Mouse (Mus musculus) ES-E14 (cell line): ENCODE data around the gene Slc25a5. TPM values are rescaled to one million over a fixed set of nuclear protein-coding genes. Genes with fewer than 3 reads are reported as not detected.

Experiments
- DNase-seq: peaks from one replicate; pipeline ENCODE4 v3.0.0-alpha.2; 2013; ENCODE audit warnings: low read depth, low spot score
- H3K27ac ChIP-seq: 2 replicates; pipeline ENCODE4 v1.5.1; 2012; ENCODE audit warnings: low read depth, mild to moderate bottlenecking, low read length, moderate library complexity, mixed read lengths; ENCODE audit not compliant: poor library complexity, insufficient read depth, severe bottlenecking
- H3K36me3 ChIP-seq: 2 replicates; pipeline ENCODE4 v1.6.1; 2012; ENCODE audit warnings: mild to moderate bottlenecking, low read length, moderate library complexity, mixed read lengths; ENCODE audit not compliant: control insufficient read depth, poor library complexity, insufficient read depth, severe bottlenecking
- H3K4me1 ChIP-seq, 2 experiments: fragments of 150-350 bp in 1 of 2; sonication (generic) in 1 of 2; 2 replicates each; pipeline ENCODE4 v1.6.1; 2012; ENCODE audit warnings: low read length in 2 of 2, mild to moderate bottlenecking in 1 of 2, mixed read lengths in 1 of 2; ENCODE audit not compliant: control insufficient read depth in 2 of 2, insufficient read depth in 2 of 2, poor library complexity in 1 of 2
- H3K4me3 ChIP-seq, 2 experiments: fragments of 150-350 bp in 1 of 2; sonication (generic) in 1 of 2; 2 replicates each; pipeline ENCODE4 v1.5.1; 2012; ENCODE audit warnings: low read length in 2 of 2, low read depth in 1 of 2, mild to moderate bottlenecking in 1 of 2, mixed read lengths in 1 of 2; ENCODE audit not compliant: insufficient read depth in 1 of 2, poor library complexity in 1 of 2, severe bottlenecking in 1 of 2
- H3K9ac ChIP-seq: 2 replicates; pipeline ENCODE4 v1.6.1; 2012; ENCODE audit warnings: low read depth, mild to moderate bottlenecking, low read length, mixed read lengths; ENCODE audit not compliant: poor library complexity, insufficient read depth, severe bottlenecking
- H3K9me3 ChIP-seq: fragments of 150-350 bp; sonication (generic); 2 replicates; pipeline ENCODE4 v1.6.1; 2012; ENCODE audit warnings: low read depth, mild to moderate bottlenecking, low read length; ENCODE audit not compliant: control insufficient read depth, insufficient read depth
- CHD2 ChIP-seq: IDR thresholded peaks from 2 replicates; pipeline ENCODE4 v1.6.1; 2014; ENCODE audit warnings: mild to moderate bottlenecking, low read depth, low read length, inconsistent platforms
- HCFC1 ChIP-seq: IDR thresholded peaks from 2 replicates; pipeline ENCODE4 v1.6.1; 2012; ENCODE audit warnings: low read length, inconsistent platforms, borderline replicate concordance; ENCODE audit not compliant: insufficient read depth
- MAFK ChIP-seq: IDR thresholded peaks from 2 replicates; pipeline ENCODE4 v1.6.1; 2014; ENCODE audit warnings: mild to moderate bottlenecking, low read depth, low read length, inconsistent platforms; ENCODE audit not compliant: insufficient read depth
- ZC3H11A ChIP-seq: IDR thresholded peaks from 2 replicates; pipeline ENCODE4 v1.6.1; 2012; ENCODE audit warnings: low read depth, mild to moderate bottlenecking, inconsistent platforms, low read length, borderline replicate concordance
- ZNF384 ChIP-seq: IDR thresholded peaks from 2 replicates; pipeline ENCODE4 v1.6.1; 2012; ENCODE audit warnings: low read depth, low read length, inconsistent platforms
- in situ Hi-C, 2 experiments: fragments of 600-800 bp; cut with MboI; formaldehyde crosslinking; loops; one replicate each; pipeline ENCODE4 v1.15.1; 2025; ENCODE audit warnings: low sequenced_read_pairs in 2 of 2, inconsistent platforms in 1 of 2; ENCODE audit not compliant: unreplicated experiment in 2 of 2
- total RNA-seq: library from RNA; depleted of rRNA; stranded (reverse); fragments of 300-350 nt; gene quantifications from 2 replicates; pipeline ENCODE4 v1.2.3, GENCODE M21; 2012

Slc25a5 gene
- total RNA-seq, 1 experiment = 605 TPM

DNA sequence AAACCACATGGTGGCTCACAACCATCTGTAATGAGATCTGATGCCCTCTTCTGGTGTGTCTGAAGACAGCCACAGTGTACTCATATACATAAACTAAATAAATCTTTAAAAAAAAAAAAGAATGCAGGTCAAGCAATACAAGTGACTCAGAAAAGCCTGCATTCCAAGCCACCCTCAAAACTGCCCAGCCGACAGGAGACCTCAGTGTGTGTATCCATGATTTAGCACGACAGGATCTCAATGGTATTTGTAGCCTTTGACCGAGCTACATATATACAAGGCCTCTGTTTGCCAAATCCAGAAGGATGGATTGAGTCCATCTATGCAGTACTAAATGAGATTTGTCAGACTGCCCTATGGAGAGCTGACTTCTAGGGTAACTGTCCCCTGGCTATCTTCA is 42.9 kb upstream of the Slc25a5 start:
- no peaks in the 10 kb centered on the region for H3K36me3 ChIP-seq
- no peaks in the 10 kb centered on the region for H3K4me1 ChIP-seq
- no peak overlapping the region for H3K9ac ChIP-seq
- H3K4me3 ChIP-seq = no peak overlapping the region
- no peak for DNase-seq
- no peak overlapping the region for H3K27ac ChIP-seq
- in situ Hi-C loops = no loop called here
- TF ChIP-seq ZC3H11A (no peak), CHD2 (no peak), ZNF384 (no peak), MAFK (no peak), HCFC1 (no peak)
- no peaks in the 10 kb centered on the region for H3K9me3 ChIP-seq

DNA sequence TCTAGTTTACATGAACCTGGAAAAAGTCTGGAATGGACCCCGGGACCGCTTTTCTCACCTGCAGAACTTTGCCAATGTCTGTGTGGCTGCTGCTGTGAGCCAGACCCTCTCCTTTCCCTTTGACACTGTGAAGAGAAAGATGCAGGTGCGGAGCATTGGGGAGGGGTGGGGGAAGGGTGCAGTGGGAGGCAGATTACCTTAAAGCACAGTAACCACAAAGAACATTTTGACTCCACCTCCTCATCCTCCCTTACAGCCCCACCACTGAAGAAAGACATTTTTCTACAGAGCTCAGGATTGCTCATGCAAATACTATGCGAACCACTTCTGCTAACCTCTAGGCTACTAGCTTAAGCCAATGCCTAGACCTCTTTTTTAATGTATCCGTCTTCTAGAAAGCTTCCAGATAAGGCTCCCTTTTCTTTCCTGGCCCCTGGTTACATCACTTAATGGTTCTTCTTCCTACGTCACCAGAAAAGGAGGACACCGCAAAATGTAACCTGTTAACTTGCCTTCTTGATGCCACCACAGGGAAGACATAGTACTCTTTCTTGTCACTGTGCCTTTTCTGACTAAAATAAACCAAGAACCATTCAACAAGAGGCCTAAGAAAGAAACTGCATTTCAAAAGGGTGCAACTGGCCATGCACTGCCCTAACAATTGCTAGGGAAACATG is 37.5 kb upstream of the Slc25a5 start:
- Histone ChIP-seq H3K27ac (no peak overlapping the region), H3K4me3 (no peak overlapping the region), H3K36me3 (no peaks in the 10 kb centered on the region), H3K9ac (no peak overlapping the region), H3K9me3 (no peaks in the 10 kb centered on the region), H3K4me1 (0 out of 4 replicates have a peak, but pooled peaks cover 0 to 4% of the 10 kb centered on the region in 2 experiments)
- TF ChIP-seq ZNF384 (no peak), CHD2 (no peak), MAFK (no peak), HCFC1 (no peak), ZC3H11A (no peak)
- in situ Hi-C loops = no loop called here
- no peak for DNase-seq

DNA sequence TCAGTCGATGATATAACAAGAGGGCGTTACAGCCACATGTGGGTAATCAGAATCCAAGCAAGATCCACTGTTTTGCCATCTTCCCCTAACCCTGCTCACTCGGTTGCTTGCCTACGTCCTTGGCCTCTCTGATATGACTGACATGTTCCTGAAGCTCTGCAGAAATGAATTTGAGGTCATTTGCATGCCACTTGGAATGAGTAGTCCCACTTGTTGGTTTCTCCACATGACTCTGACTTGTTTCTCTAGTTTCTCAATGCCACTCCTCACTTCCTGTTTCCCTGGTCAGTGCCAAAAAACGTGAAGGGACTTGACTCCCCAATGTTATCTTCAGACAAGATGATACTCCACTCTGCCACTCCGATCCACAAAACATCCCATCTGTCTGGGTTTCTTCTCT is 36.9 kb upstream of the Slc25a5 start:
- no peaks in the 10 kb centered on the region for H3K9me3 ChIP-seq
- no peak for TF ChIP-seq HCFC1
- no peak for TF ChIP-seq ZC3H11A
- TF ChIP-seq MAFK = no peak
- no peak for TF ChIP-seq ZNF384
- TF ChIP-seq CHD2 = no peak
- no peak overlapping the region for H3K9ac ChIP-seq
- H3K4me3 ChIP-seq = no peak overlapping the region
- 0 out of 4 replicates have a peak, but pooled peaks cover 0 to 4% of the 10 kb centered on the region in 2 experiments for H3K4me1 ChIP-seq
- no peak for DNase-seq
- H3K27ac ChIP-seq = no peak overlapping the region
- in situ Hi-C loops = no loop called here
- no peaks in the 10 kb centered on the region for H3K36me3 ChIP-seq

DNA sequence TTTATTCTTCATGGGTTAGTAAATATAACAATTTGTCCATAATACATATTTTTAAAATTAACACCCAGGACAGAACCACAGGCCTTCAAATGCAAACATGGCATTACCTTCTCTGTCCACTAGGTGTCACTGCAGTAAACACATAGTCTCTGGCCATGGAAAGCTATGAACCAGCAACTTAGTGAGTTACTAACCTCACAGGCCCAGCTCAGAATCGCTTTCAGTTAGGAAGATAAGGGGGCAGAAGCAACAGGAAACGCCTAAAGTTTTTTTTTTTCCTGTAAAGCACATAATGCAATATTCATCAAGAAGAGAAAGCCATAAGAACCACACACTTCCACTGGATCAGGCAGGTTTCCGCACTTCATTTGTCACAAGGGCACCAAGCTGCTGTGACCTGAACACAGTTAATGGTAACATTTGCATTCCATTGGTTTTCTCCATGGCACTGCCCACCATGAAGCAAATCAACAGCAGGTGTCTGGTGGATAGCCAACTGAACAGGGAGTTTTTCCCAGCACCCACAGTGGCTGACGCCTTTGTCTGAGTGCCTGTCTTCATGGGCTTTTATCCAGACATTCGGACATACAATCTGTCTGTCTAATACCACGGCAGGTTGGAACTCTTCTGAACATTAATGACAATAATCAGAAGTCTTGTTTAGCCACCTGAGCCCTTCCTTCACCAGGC is 34.4 kb upstream of the Slc25a5 start:
- DNase-seq = no peak
- no peak overlapping the region; the same call in 1 of the 2 replicates for H3K9ac ChIP-seq

More for the DNA sequence above, 34.4 kb upstream of the Slc25a5 start:
- no peak overlapping the region for H3K27ac ChIP-seq
- no peak overlapping the region for H3K4me3 ChIP-seq
- TF ChIP-seq CHD2 = no peak
- TF ChIP-seq ZNF384 = no peak
- TF ChIP-seq MAFK = 0 out of 2 replicates have a peak, but pooled peaks have one; percentile 34
- peak; percentile 66; the same call in 1 of the 2 replicates for TF ChIP-seq ZC3H11A
- no peaks in the 10 kb centered on the region for H3K36me3 ChIP-seq
- H3K9me3 ChIP-seq = no peaks in the 10 kb centered on the region
- 0 out of 4 replicates have a peak, but pooled peaks cover 0 to 4% of the 10 kb centered on the region in 2 experiments for H3K4me1 ChIP-seq
- in situ Hi-C loops = no loop called here
